ENCODE assay signal across 9 mouse cellular contexts in the genomic region with DNA sequence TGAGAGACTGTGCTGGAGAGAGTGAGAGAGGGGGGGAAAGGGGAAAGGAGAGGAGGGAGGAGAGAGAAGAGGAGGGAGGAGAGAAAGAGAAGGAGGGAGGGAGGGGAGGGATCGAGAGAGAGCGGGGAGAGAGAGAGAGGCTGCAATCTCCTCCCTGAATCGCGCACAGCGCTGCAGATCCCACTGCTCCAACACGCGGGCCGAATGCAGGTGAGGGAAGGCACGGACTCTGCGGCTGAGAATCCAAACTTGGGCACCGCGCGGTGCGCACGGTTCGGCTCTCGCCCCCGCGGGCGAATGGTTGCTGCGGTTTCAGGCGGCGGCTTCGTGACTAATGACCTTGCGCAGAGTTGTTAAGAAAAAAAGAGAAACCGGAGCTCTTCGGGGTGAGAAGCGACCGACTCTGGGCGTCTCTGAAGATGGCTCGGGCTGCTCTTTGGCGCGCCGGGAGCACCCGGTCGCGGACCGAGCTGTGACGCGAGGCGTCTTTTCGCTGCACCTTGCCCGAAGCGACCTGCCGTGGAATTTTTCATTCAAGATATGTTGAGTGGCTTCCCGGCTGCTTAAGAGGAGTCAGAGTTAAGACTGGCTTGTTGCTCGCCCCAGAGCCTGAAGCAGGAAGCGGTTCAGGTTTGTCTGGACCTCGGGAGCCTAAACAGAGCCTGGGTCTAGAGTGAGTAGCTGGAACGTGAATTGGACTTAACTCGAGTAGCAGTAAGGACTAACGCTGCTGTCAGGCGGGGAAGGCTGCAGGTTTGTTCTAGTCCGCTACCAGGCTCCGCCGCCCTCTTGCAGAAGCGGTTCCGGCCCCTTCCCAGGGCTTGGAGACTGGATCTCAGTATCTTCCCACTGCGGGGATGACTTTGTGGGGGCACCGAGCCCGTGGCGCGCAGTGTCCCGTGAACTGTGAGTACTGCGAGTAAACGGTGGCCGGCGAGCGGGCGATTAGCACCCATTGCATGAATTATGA. TPM values are rescaled to one million over a fixed set of nuclear protein-coding genes. Genes with fewer than 3 reads are reported as not detected.
A peak's percentile ranks its signal among the peaks of the same experiment; 100 is the strongest.
DNase-seq lines count a peak whose midpoint lies in the region; ATAC-seq and TF ChIP-seq lines count a peak whose summit lies in the region.
"Had no signal": no experiment of that assay in that cellular context is flagged by ENCODE, and none has a peak within 500 bp of the region (broad histone marks: within the 10 kb centered on the region; RNA-seq: fewer than 3 reads in every experiment).

TSS of gene Pcdh7 (plus strand) at position 62 of the 970 bp plus-strand sequence.

- H3K4me3 ChIP-seq in embryonic facial prominence, embryonic 12.5 days = peak within 1 kb of the TSS; percentile 64
- peak within 1 kb of the TSS; percentile 70 for H3K4me3 ChIP-seq in kidney, adult 2 months (ENCODE audit: insufficient read depth, low read depth, low read length)
- H3K4me3 ChIP-seq in limb, embryonic 15.5 days = peak within 1 kb of the TSS; percentile 66
- H3K4me3 ChIP-seq in midbrain, postnatal 0 days (ENCODE audit: low read depth, low read length) = peak within 1 kb of the TSS; percentile 84
- H3K4me3 ChIP-seq in testis, adult 2 months (ENCODE audit: control insufficient read depth, low read depth, low read length) = peak within 1 kb of the TSS; percentile 73

- H3K4me1 ChIP-seq in embryonic facial prominence, embryonic 12.5 days = peaks cover 24% of the 10 kb centered on the region
- H3K4me1 ChIP-seq in kidney, adult 2 months (ENCODE audit: control insufficient read depth, insufficient read depth, low read length) = no peaks in the 10 kb centered on the region
- H3K4me1 ChIP-seq in limb, embryonic 15.5 days = peaks cover 32% of the 10 kb centered on the region
- no peaks in the 10 kb centered on the region for H3K4me1 ChIP-seq in midbrain, postnatal 0 days (ENCODE audit: insufficient read depth, low read length)
- H3K4me1 ChIP-seq in testis, adult 2 months (ENCODE audit: control insufficient read depth, insufficient read depth, low read length) = peaks cover 45% of the 10 kb centered on the region

- peak; percentile 67 to 71 for DNase-seq in left cerebral cortex, adult 18-20 months (ENCODE audit: low spot score in 2 of 2)
- DNase-seq in left cerebral cortex, adult 11 months (ENCODE audit: low spot score) = no peak
- peak; percentile 94 for DNase-seq in heart, adult 11 months
- peak; percentile 40 for DNase-seq in kidney, adult 2 months
- peak; percentile 81 for DNase-seq in midbrain, postnatal 0 days (ENCODE audit: low spot score)

- no peak for TF ChIP-seq CTCF in kidney, adult 2 months (conservative IDR thresholded peaks at IDR 0.05; ENCODE audit: insufficient read depth, insufficient read length, low read depth, low read length)
- TF ChIP-seq CTCF in midbrain, postnatal 0 days (IDR thresholded peaks at IDR 0.05) = 0 out of 2 replicates have a peak, but pooled peaks have one; percentile 17
- TF ChIP-seq CTCF in testis, adult 2 months (IDR thresholded peaks at IDR 0.05; ENCODE audit: control insufficient read depth, insufficient read depth, insufficient replicate concordance, low read depth, low read length) = no peak

- peak within 1 kb of the TSS; percentile 87 for H3K4me2 ChIP-seq in embryonic facial prominence, embryonic 12.5 days (replicated peaks)
- peak within 1 kb of the TSS; percentile 94 for H3K4me2 ChIP-seq in limb, embryonic 15.5 days
- H3K4me2 ChIP-seq in midbrain, postnatal 0 days (ENCODE audit: low read depth, low read length, poor library complexity, severe bottlenecking) = peak within 1 kb of the TSS; percentile 72

- TF ChIP-seq POLR2A in kidney, adult 2 months (IDR thresholded peaks at IDR 0.05; ENCODE audit: low read depth, low read length) = no peak
- TF ChIP-seq POLR2A in testis, adult 2 months (IDR thresholded peaks at IDR 0.05; ENCODE audit: control insufficient read depth, low read depth, low read length) = no peak

- peak within 1 kb of the TSS; percentile 95 for H3K27ac ChIP-seq in embryonic facial prominence, embryonic 12.5 days
- H3K27ac ChIP-seq in kidney, adult 2 months (ENCODE audit: insufficient read depth, low read depth, low read length) = peak within 1 kb of the TSS; percentile 11; the same call in 1 of the 2 replicates
- peak within 1 kb of the TSS; percentile 93 for H3K27ac ChIP-seq in limb, embryonic 15.5 days
- H3K27ac ChIP-seq in midbrain, postnatal 0 days (ENCODE audit: low read depth, low read length) = peak within 1 kb of the TSS; percentile 86
- peak within 1 kb of the TSS; percentile 33 for H3K27ac ChIP-seq in testis, adult 2 months (ENCODE audit: control insufficient read depth, insufficient read depth, low read depth, low read length)

- WGBS in embryonic facial prominence, embryonic 12.5 days = under 1% methylated on average over 65 of the region's 70 CpGs
- WGBS in kidney, adult 2 months = under 1% methylated on average over 70 of the region's 70 CpGs
- WGBS in limb, embryonic 15.5 days = under 1% methylated on average over 70 of the region's 70 CpGs
- under 1% methylated on average over 70 of the region's 70 CpGs for WGBS in midbrain, postnatal 0 days

- H3K9ac ChIP-seq in embryonic facial prominence, embryonic 12.5 days = peak within 1 kb of the TSS; percentile 71
- H3K9ac ChIP-seq in limb, embryonic 15.5 days = peak within 1 kb of the TSS; percentile 69
- H3K9ac ChIP-seq in midbrain, postnatal 0 days (replicated peaks; ENCODE audit: low read length, poor library complexity, severe bottlenecking) = peak within 1 kb of the TSS; percentile 81

- peak; percentile 42 for ATAC-seq in embryonic facial prominence, embryonic 12.5 days (ENCODE audit: insufficient number of reproducible peaks, insufficient read depth, low FRiP score, low TSS enrichment)
- peak; percentile 37; the same call in 1 of the 2 replicates for ATAC-seq in limb, embryonic 15.5 days (ENCODE audit: insufficient number of reproducible peaks, low FRiP score, low TSS enrichment, low read depth)
- peak; percentile 28 for ATAC-seq in midbrain, postnatal 0 days (ENCODE audit: low FRiP score)

- H3K36me3 ChIP-seq in embryonic facial prominence, embryonic 12.5 days = no peaks in the 10 kb centered on the region
- H3K36me3 ChIP-seq in kidney, adult 2 months (ENCODE audit: control insufficient read depth, insufficient read depth, low read length) = no peaks in the 10 kb centered on the region
- no peaks in the 10 kb centered on the region for H3K36me3 ChIP-seq in limb, embryonic 15.5 days
- no peaks in the 10 kb centered on the region for H3K36me3 ChIP-seq in midbrain, postnatal 0 days (ENCODE audit: insufficient read depth, low read length)
- no peaks in the 10 kb centered on the region for H3K36me3 ChIP-seq in testis, adult 2 months (ENCODE audit: control insufficient read depth, insufficient read depth, low read length)

- H3K9me3 ChIP-seq in embryonic facial prominence, embryonic 12.5 days = no peaks in the 10 kb centered on the region
- H3K9me3 ChIP-seq in limb, embryonic 15.5 days = no peaks in the 10 kb centered on the region
- no peaks in the 10 kb centered on the region for H3K9me3 ChIP-seq in midbrain, postnatal 0 days (ENCODE audit: low read length)

- H3K27me3 ChIP-seq in embryonic facial prominence, embryonic 12.5 days = 0 out of 2 replicates have a peak, but pooled peaks cover 12% of the 10 kb centered on the region
- H3K27me3 ChIP-seq in kidney, adult 2 months (replicated peaks; ENCODE audit: control insufficient read depth, insufficient read depth, low read length) = no peaks in the 10 kb centered on the region; the same call in 1 of the 2 replicates
- H3K27me3 ChIP-seq in limb, embryonic 15.5 days = peaks cover 10% of the 10 kb centered on the region; the same call in 1 of the 2 replicates
- no peaks in the 10 kb centered on the region for H3K27me3 ChIP-seq in midbrain, postnatal 0 days (ENCODE audit: insufficient read depth, low read length)
- peaks cover 20% of the 10 kb centered on the region for H3K27me3 ChIP-seq in testis, adult 2 months (ENCODE audit: control insufficient read depth, insufficient read depth, low read length)

RNA-seq across cellular contexts. Expression of gene Pcdh7, which starts in this region (rescaled TPM):
- total RNA-seq in left cerebral cortex, adult 18-20 months (2021) = 100 to 1,000 TPM; 130 to 159 TPM
- polyA plus RNA-seq in embryonic facial prominence, embryonic 12.5 days (2016; fragmentation: Nextera tagmentation; extraction: Ambion mirVana) = 14.2 and 14.9 TPM in 2 replicates
- 7.1 and 7.6 TPM in 2 replicates for polyA plus RNA-seq in kidney, adult 2 months (2012; rRNA removed)
- 7.0 and 8.9 TPM in 2 replicates for polyA plus RNA-seq in limb, embryonic 15.5 days (2015; fragmentation: Nextera tagmentation; extraction: Ambion mirVana)
- total RNA-seq in midbrain, postnatal 0 days (2014; rRNA removed) = 157 and 178 TPM in 2 replicates
- polyA plus RNA-seq in midbrain, postnatal 0 days (2015; fragmentation: Nextera tagmentation; extraction: Ambion mirVana) = 25.4 and 29.6 TPM in 2 replicates
- polyA plus RNA-seq in testis, adult 2 months (2012; rRNA removed) = 0.58 and 1.3 TPM in 2 replicates
- total RNA-seq: MEL had no signal

Comparison
In these comparisons a context has a peak if more than half of its experiments do, and no peak if none do; other contexts are left out.
1. H3K27ac ChIP-seq: peak in every context shown above with its lines; median percentile 95 in embryonic facial prominence, embryonic 12.5 days; 93 in limb, embryonic 15.5 days; 86 in midbrain, postnatal 0 days; 33 in testis, adult 2 months; 11 in kidney, adult 2 months.